Mouse (Mus musculus) MEL-GATA-1-ER (cell line): ENCODE measurements at regions not wholly inside any gene's neighbourhood (a gene's known extent, or its start where the extent isn't known, plus 50 kb on each side); places are given as distances from the start of the nearest gene placed in this dataset.

Source experiments
- DNase-seq: peaks from one replicate; pipeline ENCODE4 v3.0.0-alpha.2; 2012; ENCODE audit warnings: low read depth; ENCODE audit errors: extremely low read depth

DNA sequence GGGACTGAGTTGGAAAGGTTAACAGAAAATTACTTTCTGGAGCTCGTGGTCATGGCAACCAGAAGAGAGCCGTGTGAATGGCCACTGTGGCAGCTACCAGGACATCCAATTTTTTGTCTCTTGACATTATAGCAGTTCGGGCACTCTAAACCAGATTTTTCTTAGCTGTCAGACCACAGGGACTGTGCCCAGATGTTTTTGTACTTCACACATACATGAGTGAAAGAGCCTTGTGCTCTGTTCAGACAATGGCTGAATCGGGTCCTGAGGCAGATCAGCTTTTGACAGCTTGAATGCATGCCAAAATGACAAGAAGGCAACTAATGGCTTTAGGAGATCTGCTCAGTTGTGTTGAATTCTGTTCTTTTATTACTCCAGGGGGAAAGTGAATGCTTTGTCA lies 505.2 kb upstream of the Pdzrn3 start:
- no peak for DNase-seq

DNA sequence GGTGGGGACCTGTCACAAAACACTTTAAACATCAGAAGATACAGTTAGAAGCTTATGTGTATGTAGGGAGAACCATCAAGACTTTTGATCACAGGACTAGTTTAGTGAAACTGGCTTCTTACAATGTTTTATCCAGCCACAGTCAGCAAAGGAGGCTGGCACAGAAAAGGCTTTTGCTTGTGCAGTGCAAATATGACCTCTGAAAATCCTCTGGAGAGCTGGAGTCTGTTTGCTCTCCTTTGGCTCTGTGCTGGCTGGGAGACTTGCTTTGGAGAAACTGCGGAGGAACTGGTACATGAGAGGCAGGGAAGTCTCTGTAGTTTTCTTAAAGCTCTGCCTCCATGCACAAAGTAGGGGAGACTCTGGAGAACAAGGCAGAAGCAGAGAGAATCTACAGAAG lies 497.2 kb upstream of the Pdzrn3 start:
- DNase-seq: no peak

DNA sequence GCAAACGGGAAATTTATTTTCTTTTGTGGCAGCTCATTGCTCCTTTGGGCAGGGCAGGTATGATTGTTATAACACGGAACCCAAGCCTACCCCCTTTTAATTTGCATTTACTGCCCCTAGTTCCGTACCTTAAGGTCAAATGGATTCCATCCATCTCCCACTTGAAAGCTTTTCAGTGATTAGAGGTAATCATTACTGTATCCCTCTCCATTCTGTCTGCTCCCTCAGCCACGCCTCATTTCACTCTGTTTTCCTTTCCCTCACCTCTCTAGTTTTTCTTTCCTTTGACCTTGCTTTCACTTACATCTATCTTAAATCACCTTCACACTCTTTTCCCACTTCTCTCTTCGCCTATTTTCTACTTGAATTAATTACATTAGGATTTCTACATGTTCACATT lies 481.2 kb upstream of the Pdzrn3 start:
- DNase-seq: no peak

DNA sequence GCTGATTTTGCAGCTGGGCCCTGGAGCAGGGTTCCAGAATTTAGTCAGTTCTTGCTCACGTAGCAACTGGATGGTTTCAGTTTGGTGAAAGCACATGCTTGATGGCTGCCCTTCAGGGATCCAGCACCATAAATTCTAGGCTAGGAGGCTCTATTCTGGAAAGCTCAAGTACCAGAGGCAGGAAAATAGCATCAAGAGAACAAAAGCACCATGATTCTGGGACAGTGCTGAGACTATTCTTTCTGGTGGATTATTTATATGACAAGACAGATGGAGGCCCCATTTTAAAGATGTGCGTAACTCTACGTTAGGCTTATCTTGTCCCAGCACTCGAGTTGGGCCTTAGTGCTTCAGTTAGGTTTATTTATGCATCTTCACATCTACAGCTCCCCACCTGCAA lies 463.0 kb upstream of the Pdzrn3 start:
- DNase-seq: no peak

DNA sequence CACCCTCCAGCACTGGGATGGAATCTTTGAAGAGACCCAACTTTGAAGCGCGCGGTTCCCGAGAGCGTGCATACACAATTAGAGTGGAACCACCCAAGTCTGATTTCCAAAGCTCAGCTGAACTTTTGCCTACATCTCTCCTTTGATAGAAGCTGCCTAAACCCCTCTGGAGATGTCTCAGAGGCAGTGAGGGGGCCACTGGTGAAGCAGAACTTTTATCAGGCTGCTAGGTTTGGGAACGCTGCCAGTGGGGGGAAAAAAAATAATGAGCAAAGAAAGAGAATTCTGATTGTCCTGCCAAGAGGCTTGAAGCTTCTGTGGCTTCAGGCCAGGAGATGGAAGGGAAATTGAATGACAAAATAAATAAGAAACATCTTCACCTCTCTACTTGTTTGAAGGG lies 459.9 kb upstream of the Pdzrn3 start:
- no peak for DNase-seq

DNA sequence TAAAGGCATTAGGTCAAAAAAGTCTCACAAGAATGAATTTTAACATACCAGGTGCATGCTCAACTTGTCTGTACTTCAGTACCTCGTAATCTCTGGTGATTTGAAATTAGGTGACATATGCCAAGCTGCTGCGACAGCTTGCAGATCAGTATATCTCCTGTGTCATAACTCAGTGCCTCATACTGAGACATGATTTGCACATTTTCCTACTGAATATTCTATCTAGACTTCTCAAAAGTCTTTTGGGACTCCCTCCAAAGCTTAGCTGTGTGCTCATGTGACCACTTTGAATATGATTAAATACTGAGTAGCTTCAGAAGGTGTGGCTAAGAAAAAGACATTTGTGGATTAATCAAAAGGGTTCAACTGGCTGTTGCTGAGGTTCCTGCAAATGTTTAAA lies 416.3 kb upstream of the Pdzrn3 start:
- no peak for DNase-seq

DNA sequence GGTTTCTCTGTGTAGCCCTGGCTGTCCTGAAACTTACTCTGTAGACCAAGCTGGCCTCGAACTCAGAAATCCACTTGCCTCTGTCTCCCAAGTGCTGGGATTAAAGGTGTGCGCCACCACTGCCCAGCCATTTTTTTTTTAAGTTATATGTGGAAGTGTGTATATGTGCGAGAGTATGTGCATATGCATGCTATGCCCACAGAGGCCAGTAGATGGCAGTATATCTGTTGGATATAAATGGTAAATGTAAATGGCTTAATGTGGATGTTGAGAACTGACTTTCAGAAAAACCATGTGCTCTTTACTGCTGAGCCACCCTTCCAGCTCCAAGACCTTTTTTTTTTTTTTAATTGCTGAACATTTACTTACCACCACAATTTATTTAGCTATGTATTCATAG lies 400.2 kb upstream of the Pdzrn3 start:
- peak; percentile 23 for DNase-seq

DNA sequence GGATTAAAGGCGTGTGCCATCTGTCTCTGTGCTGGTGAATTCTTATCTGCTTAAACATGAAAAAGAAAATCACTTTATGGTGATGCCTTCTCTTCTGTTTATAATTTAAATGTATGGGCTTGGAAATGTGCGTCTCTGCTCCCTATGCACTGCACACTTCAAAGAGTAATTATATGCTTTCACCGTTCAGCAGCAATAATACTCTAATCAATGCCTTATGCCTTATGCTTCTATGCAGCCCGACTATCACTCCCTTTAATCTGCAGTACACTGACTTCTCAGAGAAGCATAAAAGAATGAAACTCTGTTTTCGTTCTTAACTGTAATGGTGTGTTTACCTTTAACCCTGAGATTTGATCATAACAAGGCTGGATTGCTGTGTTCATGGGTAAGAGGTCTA lies 395.5 kb upstream of the Pdzrn3 start:
- DNase-seq: no peak

DNA sequence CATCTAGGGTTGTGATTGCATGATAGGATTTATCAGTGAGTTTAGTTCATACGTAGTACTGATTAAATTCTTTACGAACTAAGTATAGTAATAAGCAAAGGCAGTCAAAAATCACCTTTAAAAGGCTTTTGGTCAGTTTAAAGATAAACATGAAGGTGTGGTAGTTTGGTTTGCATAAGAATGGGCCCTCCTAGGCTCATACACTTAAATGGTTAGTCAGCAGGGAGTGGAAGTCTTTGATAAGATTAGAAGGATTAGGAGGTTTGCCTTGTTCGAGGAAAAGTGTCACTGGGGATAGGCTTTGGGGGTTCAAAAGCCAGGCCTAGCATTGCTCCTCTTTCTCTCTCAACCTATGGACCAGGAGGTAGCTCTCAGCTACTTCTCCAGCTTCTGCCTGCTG lies 357.4 kb upstream of the Pdzrn3 start:
- DNase-seq: no peak

DNA sequence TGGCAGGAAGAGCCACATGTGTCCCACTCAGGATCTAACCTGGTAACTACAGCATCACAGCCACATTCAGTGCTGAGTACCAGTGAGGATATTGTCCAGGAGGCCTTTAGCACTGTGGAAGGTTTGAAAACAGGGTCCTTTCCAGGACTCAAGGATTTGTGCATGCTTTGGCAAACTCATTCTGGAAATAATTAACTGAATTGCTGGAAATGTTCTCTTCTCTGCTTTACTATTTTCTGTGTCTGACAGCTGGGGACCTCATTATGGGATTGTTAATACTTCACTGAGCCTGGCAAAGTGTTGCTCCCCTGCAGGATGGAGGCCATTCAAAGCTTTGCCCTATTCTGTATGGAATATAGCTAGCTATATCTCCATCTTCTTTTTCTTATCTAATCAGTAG lies 342.8 kb upstream of the Pdzrn3 start:
- DNase-seq: no peak

DNA sequence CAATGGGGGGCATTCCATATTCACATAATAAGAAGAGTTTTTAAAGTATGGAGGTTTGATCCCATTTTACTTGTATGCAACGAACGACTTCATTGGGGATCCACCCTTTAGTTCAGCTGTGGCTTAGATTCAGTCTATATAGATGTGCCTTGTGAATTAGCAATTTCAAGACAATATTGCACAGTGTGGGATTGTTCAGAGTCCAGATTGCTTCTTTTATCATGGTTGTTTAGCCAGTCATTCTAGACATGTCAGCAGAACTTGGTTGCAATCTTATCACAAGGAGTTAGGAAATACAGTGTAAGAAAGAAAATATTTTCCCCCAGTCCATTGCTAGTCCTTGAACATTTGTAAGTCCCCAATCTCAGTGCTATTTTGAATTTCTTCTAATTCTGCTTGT lies 312.0 kb upstream of the Pdzrn3 start:
- no peak for DNase-seq

DNA sequence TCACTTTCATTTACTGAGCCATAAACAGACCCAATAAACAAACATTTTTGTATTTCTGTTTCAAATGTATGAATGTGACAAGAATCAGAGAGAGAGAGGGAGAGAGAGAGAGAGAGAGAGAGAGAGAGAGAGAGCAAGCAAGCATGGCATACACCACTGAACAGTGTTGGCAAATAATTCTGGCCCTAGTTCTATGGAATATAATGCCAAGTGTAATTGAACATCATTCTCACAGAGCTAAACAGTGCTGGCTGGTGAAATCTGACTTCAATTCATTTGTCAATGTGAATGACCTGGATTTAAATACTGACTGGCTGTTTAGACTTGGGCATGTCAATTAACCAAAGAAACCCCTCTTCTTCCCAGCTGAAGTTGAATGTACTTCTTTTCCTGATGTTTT lies 308.9 kb upstream of the Pdzrn3 start:
- no peak for DNase-seq

DNA sequence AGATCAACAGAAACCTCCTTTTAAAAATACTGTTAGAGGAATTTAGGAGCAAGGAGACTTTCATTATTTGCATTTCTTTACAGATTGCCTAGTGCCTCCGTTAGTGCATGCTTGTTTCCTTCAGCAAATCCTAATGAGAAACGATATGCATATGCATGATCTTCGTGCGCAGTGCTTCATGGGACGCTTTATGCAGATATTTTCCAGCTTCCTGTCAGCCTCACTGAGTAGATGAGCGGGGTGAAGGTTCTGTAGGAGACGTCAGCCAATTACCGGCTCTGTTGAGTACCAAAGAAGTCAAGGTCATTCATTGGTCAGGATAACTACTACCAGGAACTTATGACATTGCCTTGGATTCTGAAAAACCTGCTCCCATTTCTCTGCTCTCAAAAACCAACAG lies 308.0 kb upstream of the Pdzrn3 start:
- no peak for DNase-seq

DNA sequence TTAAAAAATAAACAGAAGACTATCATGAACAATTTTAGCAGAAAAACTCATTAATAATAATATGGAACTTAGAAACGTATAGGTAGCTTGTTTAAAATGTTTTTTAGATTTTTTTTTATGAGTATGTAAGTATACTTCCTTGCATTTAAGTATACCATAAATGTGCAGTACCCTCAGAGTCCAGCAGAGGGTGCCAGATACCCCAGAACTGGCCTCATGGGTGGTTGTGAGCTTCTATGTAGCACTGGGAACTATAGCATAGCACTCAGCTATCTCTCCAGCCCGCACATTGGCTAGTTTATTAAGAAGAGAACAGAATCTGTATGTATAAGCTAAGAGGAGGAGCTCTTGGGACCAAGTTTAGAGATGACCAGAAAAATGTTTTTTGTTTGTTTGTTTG lies 306.7 kb upstream of the Pdzrn3 start:
- peak; percentile 14 for DNase-seq

DNA sequence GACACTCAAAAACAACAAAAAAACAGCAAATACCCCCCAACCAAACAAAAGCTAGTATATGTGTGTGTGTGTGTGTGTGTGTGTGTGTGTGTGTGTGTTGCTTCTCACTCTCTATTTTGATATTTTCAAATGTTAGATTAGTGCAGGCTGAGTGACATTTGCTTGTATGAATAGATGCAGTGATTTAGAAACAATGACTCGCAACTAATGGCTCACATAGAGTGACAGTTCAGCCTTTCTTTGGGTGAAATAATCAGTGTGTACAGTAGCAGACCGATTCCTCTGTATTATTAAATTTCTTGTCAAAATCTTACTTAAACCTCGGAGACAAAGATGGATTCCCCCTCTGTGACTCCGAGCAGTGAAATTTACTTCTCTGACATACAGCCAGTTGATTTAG lies 297.1 kb upstream of the Pdzrn3 start:
- DNase-seq: no peak

DNA sequence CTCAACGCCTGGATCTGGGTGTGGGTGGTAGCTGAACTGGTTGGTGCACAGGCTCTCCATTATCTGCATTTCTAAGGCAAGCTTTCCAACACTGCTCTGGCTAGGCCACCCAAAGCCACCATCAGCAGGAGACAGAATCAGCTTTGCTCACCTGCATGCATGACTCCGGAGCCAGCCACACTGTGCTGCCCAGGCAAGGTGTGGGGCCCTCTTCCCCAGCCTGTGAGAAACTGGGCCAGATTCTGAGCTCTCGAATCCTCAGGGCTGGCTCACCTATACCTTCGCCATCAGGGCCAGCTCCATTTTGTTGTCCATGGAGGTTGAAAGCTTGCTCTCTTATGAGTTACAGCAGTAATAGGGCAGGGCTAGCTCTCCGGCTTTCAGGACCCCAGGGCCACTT lies 293.1 kb upstream of the Pdzrn3 start:
- no peak for DNase-seq

DNA sequence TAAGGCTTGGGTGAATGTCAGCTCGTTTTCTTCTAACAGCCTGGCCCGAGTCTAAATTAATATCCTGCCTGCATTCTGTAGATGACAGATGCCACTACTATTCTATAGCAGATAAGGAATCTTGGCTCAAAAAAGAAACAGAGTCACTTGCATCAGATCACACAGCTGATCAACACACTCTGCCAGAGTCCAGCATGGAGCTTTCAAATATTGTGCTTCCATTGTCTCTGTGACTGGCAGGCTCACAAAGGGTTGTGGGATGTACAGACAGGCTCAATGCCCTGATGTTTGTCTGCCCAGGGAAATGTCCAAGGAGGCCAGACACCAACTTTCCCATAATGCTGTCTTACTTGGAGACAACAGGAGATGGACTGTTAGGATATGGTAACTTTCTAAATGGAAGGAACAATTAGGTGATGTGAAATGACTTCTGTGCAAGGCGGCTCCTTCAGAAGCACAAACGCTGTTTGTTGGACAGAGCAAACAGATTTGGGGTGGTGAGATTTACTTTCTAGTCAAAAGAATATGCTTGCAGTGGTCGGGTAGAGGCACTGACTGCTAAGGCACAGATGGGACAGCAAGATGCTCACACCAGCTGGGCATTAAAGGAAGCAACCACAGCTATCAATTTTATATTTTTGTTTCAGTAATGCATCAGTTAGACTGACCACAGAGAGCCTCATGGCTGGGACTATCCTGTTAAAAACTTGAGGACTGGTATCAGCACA lies 291.6 kb upstream of the Pdzrn3 start:
- DNase-seq: no peak

DNA sequence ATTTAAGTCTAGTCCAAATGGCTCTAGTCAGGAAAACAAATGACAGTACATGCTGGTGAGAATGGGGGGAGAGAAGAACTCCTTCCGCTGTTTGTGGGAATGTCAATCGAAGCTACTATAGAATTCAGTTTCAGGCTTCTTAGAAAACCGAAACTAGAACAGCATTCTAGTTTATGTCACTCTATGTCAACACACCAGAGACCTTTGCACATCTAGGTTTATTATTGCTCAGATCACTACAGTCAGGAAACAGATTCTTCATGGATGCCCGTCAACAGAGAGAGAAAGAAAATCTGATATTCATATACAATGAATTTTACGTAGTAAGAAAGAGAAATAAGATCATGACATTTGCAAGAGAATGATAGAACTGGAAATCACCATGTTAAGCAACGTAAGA lies 276.7 kb upstream of the Pdzrn3 start:
- DNase-seq: no peak

DNA sequence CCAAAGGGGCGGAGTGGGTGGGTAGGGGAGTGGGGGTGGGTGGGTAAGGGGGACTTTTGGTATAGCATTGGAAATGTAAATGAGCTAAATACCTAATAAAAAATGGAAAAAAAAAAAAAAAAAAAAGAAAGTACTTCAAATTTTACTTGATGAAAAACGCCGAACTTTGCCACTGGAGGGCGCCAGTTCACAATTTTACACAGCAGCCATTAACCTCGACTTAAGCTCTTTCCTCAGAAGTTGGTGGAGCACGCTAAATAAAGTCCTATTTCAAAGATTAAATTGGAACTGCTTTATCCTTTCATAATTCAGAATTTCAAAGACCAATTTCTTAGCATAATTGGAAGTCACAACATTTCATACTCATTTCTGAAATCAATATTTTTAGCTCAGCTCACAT lies 272.7 kb upstream of the Pdzrn3 start:
- DNase-seq: peak; percentile 15

DNA sequence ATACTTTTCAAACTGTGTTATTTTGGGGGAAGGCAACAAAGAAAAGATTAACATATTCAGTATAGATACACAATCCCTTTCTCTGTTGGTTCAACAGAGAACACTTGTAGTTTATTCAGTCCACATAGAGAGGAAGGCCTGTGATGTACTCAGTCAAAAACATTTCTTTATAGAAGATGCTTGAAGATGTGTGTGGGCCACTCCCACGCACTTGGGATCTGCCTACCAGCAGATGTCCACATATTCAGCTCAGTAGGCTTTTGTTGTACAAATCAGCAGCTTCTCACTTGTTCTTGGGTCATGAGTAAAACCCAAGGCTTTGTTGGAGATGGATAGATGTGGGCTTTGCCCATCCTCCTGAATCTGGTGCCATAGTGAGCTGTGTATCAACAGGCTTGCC lies 239.6 kb upstream of the Pdzrn3 start:
- DNase-seq: no peak

DNA sequence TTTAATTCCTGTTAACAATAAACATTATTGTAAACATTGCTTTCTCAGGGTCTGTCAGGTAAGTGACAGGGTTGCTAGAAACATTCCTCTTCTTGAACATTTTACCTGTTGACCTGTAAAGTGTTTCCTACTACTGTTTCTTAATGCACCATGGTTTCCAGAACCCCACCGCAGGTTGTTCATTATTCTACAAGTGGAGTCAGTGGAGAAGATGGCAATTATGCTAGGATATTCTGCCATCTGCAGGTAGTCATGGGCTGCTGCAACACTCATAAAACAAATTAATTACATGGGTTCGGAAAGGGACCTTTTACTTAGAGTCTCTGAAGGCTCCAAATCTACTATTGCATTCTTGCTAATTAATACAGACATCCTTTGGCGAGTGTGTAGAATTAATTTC lies 239.1 kb upstream of the Pdzrn3 start:
- DNase-seq: no peak

DNA sequence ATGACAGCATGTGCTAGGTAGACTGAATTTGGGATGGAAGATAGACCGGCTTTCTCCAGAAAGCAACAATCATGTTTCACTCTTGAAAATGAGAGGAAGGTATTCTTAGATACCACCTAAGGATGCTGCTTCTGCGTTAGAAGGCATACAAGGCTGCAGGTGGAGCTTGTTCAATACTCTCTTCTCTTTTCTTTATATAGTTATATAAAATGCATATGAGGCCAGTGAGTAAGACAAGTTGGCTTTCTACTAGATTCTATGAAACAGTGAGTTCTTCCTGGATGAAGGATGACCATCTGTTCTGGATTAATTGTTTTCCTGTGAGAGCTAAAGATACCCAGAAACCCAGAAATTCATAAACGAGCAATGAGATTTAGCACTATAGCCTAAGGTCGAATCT lies 231.3 kb upstream of the Pdzrn3 start:
- DNase-seq: no peak

DNA sequence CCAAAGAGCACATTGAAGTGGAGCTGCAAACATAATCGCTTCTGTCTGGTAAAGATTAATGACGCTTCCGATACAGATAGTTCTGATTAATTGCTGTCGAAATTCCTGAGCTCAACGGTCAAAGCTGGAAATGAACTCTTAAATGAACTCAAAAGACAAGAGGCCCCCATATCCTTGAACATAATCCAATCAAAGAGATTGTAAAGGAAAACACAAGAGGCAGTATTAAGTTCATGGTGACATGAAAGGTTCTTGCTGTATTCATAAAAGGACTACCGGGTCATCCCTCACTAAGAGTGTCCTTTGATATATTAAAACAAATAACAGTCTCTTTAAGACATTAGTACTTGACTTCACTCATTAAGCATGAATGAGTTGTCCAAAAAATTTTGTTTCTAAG lies 225.4 kb upstream of the Pdzrn3 start:
- DNase-seq: no peak

DNA sequence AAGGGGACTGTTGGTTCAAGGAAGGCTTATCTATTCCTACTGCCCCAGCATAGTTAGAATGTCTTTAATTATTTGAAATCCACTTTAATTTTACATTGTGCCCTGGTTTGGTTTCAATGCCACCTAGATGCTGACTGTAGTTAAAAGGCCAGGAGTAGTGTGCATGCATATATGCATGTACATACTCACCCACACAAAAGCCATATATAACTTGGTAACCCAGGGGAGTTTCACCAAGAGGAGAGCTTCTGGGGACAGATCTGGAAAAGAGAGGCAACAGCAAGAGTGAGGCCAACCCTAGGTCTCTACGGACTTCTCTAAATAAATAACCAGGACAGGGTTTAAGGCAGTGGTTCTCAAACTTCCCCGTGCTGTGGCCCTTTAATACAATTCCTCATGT lies 219.3 kb upstream of the Pdzrn3 start:
- DNase-seq: no peak
